10 mouse cellular contexts compared by ENCODE assay signal in the genomic region with DNA sequence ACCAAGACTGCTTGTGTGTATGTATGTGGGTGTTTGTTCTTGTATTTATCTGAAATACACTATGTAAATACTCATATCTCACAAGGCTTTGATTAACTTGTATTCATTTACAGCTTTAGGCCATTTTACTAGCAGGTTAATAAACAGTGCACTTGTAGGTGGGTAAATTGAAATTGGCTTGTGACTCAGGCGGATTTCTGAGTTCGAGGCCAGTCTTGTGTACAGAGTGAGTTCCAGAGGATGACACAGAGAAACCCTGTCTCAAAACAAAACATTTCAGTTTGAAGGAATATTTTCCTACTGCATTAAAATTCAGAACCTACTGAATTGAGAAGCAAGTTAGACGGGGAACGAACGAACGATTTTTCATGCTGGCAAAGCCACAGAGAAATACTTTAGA. TPM values are rescaled to one million over a fixed set of nuclear protein-coding genes. Genes with fewer than 3 reads are reported as not detected.
DNase-seq lines count a peak whose midpoint lies in the region; ATAC-seq and TF ChIP-seq lines count a peak whose summit lies in the region.
"Had no signal": no experiment of that assay in that cellular context is flagged by ENCODE, and none has a peak within 500 bp of the region (broad histone marks: within the 10 kb centered on the region; RNA-seq: fewer than 3 reads in every experiment).

No protein-coding gene starts in this region.

- H3K4me3 ChIP-seq in heart, postnatal 0 days (ENCODE audit: low read depth, low read length) = peak overlapping the region; percentile 93; the same call in 1 of the 2 replicates
- no peak overlapping the region for H3K4me3 ChIP-seq in heart, adult 2 months
- H3K4me3 ChIP-seq in embryonic facial prominence, embryonic 13.5 days = peak overlapping the region; percentile 83
- H3K4me3 ChIP-seq in intestine, embryonic 16.5 days (ENCODE audit: low read length) = no peak overlapping the region
- H3K4me3 ChIP-seq in midbrain, postnatal 0 days (ENCODE audit: low read depth, low read length) = peak overlapping the region; percentile 18

- no peak for ATAC-seq in heart, postnatal 0 days (ENCODE audit: insufficient read depth, low read depth)
- no peak for ATAC-seq in embryonic facial prominence, embryonic 13.5 days (ENCODE audit: insufficient number of reproducible peaks, insufficient read depth, low FRiP score, low TSS enrichment, low read depth)
- ATAC-seq in intestine, embryonic 16.5 days = no peak
- no peak for ATAC-seq in midbrain, postnatal 0 days (ENCODE audit: low FRiP score)

- H3K27me3 ChIP-seq in heart, postnatal 0 days (ENCODE audit: control insufficient read depth, insufficient read depth, low read length) = no peaks in the 10 kb centered on the region
- H3K27me3 ChIP-seq in heart, adult 2 months (ENCODE audit: control insufficient read depth, insufficient read depth, low read length) = no peaks in the 10 kb centered on the region
- H3K27me3 ChIP-seq in embryonic facial prominence, embryonic 13.5 days = no peaks in the 10 kb centered on the region
- no peaks in the 10 kb centered on the region for H3K27me3 ChIP-seq in intestine, embryonic 16.5 days (replicated peaks; ENCODE audit: control insufficient read depth, insufficient read depth, low read length)
- H3K27me3 ChIP-seq in midbrain, postnatal 0 days (ENCODE audit: insufficient read depth, low read length) = no peaks in the 10 kb centered on the region

- 49% methylated on average over 6 of the region's 6 CpGs for WGBS in heart, postnatal 0 days
- WGBS in heart, adult 2 months = 36% methylated on average over 6 of the region's 6 CpGs
- WGBS in embryonic facial prominence, embryonic 13.5 days = 70% methylated on average over 6 of the region's 6 CpGs
- WGBS in intestine, embryonic 16.5 days = 62% methylated on average over 6 of the region's 6 CpGs
- 45% methylated on average over 6 of the region's 6 CpGs for WGBS in midbrain, postnatal 0 days

- peaks cover 22% of the 10 kb centered on the region for H3K4me1 ChIP-seq in heart, postnatal 0 days (ENCODE audit: control insufficient read depth, insufficient read depth)
- peaks cover 9% of the 10 kb centered on the region for H3K4me1 ChIP-seq in heart, adult 2 months (ENCODE audit: control insufficient read depth, insufficient read depth, low read length)
- peaks cover 14% of the 10 kb centered on the region for H3K4me1 ChIP-seq in embryonic facial prominence, embryonic 13.5 days
- H3K4me1 ChIP-seq in intestine, embryonic 16.5 days (ENCODE audit: control insufficient read depth, insufficient read depth, low read length) = peaks cover 12% of the 10 kb centered on the region
- peaks cover 13% of the 10 kb centered on the region for H3K4me1 ChIP-seq in midbrain, postnatal 0 days (ENCODE audit: insufficient read depth, low read length)

- TF ChIP-seq POLR2A in heart, adult 2 months (IDR thresholded peaks at IDR 0.05; ENCODE audit: insufficient read depth, low read depth, low read length) = no peak

- peak overlapping the region; percentile 86 for H3K4me2 ChIP-seq in heart, postnatal 0 days (ENCODE audit: low read depth, low read length)
- H3K4me2 ChIP-seq in embryonic facial prominence, embryonic 13.5 days = peak overlapping the region; percentile 69
- H3K4me2 ChIP-seq in intestine, embryonic 16.5 days (ENCODE audit: low read depth, low read length) = peak overlapping the region; percentile 43
- H3K4me2 ChIP-seq in midbrain, postnatal 0 days (ENCODE audit: low read depth, low read length, poor library complexity, severe bottlenecking) = peak overlapping the region; percentile 51

- no peak overlapping the region; the same call in 1 of the 2 replicates for H3K9ac ChIP-seq in heart, postnatal 0 days (replicated peaks; ENCODE audit: low read depth, low read length)
- H3K9ac ChIP-seq in heart, adult 2 months (ENCODE audit: low read depth, low read length) = no peak overlapping the region
- no peak overlapping the region; the same call in 1 of the 2 replicates for H3K9ac ChIP-seq in embryonic facial prominence, embryonic 13.5 days
- H3K9ac ChIP-seq in intestine, embryonic 16.5 days (ENCODE audit: low read depth, low read length) = no peak overlapping the region
- H3K9ac ChIP-seq in midbrain, postnatal 0 days (replicated peaks; ENCODE audit: low read length, poor library complexity, severe bottlenecking) = no peak overlapping the region

- intact Hi-C loops in heart, adult 2 months (cut with DNase I) = no loop called here

- TF ChIP-seq CTCF in heart, postnatal 0 days (IDR thresholded peaks at IDR 0.05; ENCODE audit: low read depth) = no peak
- TF ChIP-seq CTCF in heart, adult 2 months (IDR thresholded peaks at IDR 0.05) = no peak
- TF ChIP-seq CTCF in midbrain, postnatal 0 days (IDR thresholded peaks at IDR 0.05) = no peak

- no peak for TF ChIP-seq EP300 in heart, postnatal 0 days (IDR thresholded peaks at IDR 0.05; ENCODE audit: low read depth)
- no peak for TF ChIP-seq EP300 in heart, adult 2 months (IDR thresholded peaks at IDR 0.05; ENCODE audit: insufficient read depth, low read depth, low read length)

- no peaks in the 10 kb centered on the region for H3K36me3 ChIP-seq in heart, postnatal 0 days (replicated peaks; ENCODE audit: control insufficient read depth, insufficient read depth, low read length)
- peaks cover 19% of the 10 kb centered on the region for H3K36me3 ChIP-seq in heart, adult 2 months (ENCODE audit: control insufficient read depth, insufficient read depth, low read length)
- H3K36me3 ChIP-seq in embryonic facial prominence, embryonic 13.5 days = peaks cover 10% of the 10 kb centered on the region; the same call in 1 of the 2 replicates
- no peaks in the 10 kb centered on the region for H3K36me3 ChIP-seq in intestine, embryonic 16.5 days (ENCODE audit: control insufficient read depth, insufficient read depth, low read length)
- no peaks in the 10 kb centered on the region for H3K36me3 ChIP-seq in midbrain, postnatal 0 days (ENCODE audit: insufficient read depth, low read length)

- no peak overlapping the region for H3K27ac ChIP-seq in heart, postnatal 0 days (ENCODE audit: low read depth)
- H3K27ac ChIP-seq in heart, adult 2 months = no peak overlapping the region
- H3K27ac ChIP-seq in embryonic facial prominence, embryonic 13.5 days = no peak overlapping the region
- H3K27ac ChIP-seq in intestine, embryonic 16.5 days (ENCODE audit: low read length) = no peak overlapping the region
- no peak overlapping the region for H3K27ac ChIP-seq in midbrain, postnatal 0 days (ENCODE audit: low read depth, low read length)

- DNase-seq in heart, postnatal 0 days (ENCODE audit: low spot score) = no peak
- DNase-seq in heart, adult 2 months = no peak
- no peak for DNase-seq in midbrain, postnatal 0 days (ENCODE audit: low spot score)
- DNase-seq in left cerebral cortex, adult 11 months (ENCODE audit: low spot score) = no peak
- no peak for DNase-seq in left cerebral cortex, adult 8-10 months (ENCODE audit: low spot score in 2 of 2)
- DNase-seq in spleen, postnatal 36 days (ENCODE audit: low spot score in 2 of 2) = no peak
- DNase-seq: lung, postnatal 4 days; thymus, adult 18-20 months had no signal

- no peaks in the 10 kb centered on the region for H3K9me3 ChIP-seq in heart, postnatal 0 days (replicated peaks; ENCODE audit: control insufficient read depth, low read length)
- no peaks in the 10 kb centered on the region for H3K9me3 ChIP-seq in embryonic facial prominence, embryonic 13.5 days
- H3K9me3 ChIP-seq in intestine, embryonic 16.5 days (ENCODE audit: control insufficient read depth, low read length) = no peaks in the 10 kb centered on the region
- no peaks in the 10 kb centered on the region for H3K9me3 ChIP-seq in midbrain, postnatal 0 days (ENCODE audit: low read length)

- peaks cover 9% of the 10 kb centered on the region for H3K79me2 ChIP-seq in heart, adult 2 months (replicated peaks; ENCODE audit: control insufficient read depth, insufficient read depth, low read length)

RNA-seq across cellular contexts. Expression of a gene that starts 2.4 kb away (rescaled TPM):
- total RNA-seq in heart, postnatal 0 days (2014; rRNA removed; ENCODE audit: low replicate concordance) = 100 TPM in 2 replicates
- 18.6 and 20.9 TPM in 2 replicates for polyA plus RNA-seq in heart, postnatal 0 days (2015; fragmentation: Nextera tagmentation; extraction: Ambion mirVana)
- 100 to 1,000 TPM; 130 TPM for total RNA-seq in heart, adult 2 months (2021)
- polyA plus RNA-seq in heart, adult 2 months (2012; rRNA removed) = 38.6 and 68.9 TPM in 2 replicates
- 50.2 and 53.6 TPM in 2 replicates for polyA plus RNA-seq in embryonic facial prominence, embryonic 13.5 days (2015; fragmentation: Nextera tagmentation; extraction: Ambion mirVana)
- 31.9 and 34.3 TPM in 2 replicates for polyA plus RNA-seq in intestine, embryonic 16.5 days (2015; fragmentation: Nextera tagmentation; extraction: Ambion mirVana)
- 117 and 123 TPM in 2 replicates for total RNA-seq in midbrain, postnatal 0 days (2014; rRNA removed)
- 35.2 and 35.3 TPM in 2 replicates for polyA plus RNA-seq in midbrain, postnatal 0 days (2015; fragmentation: Nextera tagmentation; extraction: Ambion mirVana)
- 100 to 1,000 TPM; 173 to 210 (median 192) TPM for total RNA-seq in left cerebral cortex, adult 8-10 months (2022)

Comparison
In these comparisons a context has a peak if more than half of its experiments do, and no peak if none do; other contexts are left out.
1. H3K4me3 ChIP-seq: peak in heart, postnatal 0 days (single experiment), embryonic facial prominence, embryonic 13.5 days (single experiment) and midbrain, postnatal 0 days (single experiment); none in heart, adult 2 months (single experiment) and intestine, embryonic 16.5 days (single experiment).
2. Peak in every context shown above with its lines, with median percentiles within 50 percentile points of each other: H3K4me2 ChIP-seq.